Mouse (Mus musculus): Measurements from ENCODE around the gene Prg2.

Prg2 gene

DNA sequence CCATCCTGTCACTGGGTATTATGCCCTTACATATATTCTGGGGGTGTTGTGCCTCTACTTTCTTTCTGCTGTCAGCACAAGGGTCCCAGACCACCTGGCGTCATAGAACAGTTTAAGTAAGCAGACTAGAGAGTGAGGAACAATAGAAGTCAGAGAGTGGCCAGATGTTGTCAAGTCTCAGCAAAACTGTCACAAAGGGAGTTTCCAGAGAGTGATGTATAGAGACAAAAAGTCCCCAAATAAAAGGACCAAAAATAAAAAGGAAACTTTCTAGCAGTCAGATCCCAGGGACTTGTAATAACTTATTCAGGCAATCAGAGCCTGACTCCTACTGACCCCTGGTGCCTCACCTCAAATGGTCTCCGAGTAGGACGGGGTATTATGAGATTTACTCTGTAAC lies 18.4 kb upstream of the Prg2 start:
- DNase-seq (ENCODE audit: low spot score in 2 of 2), result no peak

DNA sequence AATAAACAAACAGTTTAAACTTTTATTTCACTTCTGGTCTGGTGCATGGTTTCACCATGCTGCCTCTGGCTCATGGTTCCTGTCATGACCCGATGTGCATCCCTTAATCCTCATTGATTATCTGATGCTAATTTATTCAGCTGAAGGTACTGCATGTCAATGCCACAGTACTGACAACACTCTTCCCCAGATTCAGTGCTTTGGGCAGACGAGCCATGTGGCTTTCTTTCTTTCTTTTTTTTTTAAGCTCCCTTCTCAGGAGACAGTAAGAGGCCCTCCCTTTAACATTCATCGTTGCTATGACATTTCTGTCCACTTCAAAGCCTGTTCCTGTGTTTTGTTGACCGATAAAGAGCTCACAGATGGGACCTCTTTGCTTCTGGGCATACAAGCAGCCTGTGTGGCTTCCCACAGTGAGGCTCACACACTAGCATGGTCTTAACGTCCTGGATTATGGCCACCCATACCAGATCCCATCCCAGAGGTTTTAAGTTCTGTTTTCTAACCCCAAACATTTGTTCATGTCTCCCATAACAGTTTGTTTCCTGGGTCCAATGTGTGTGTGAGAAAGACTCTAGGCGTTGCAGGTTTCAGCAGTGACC lies 17.3 kb upstream of the Prg2 start:
- no peak for DNase-seq (ENCODE audit: low spot score in 2 of 2)

DNA sequence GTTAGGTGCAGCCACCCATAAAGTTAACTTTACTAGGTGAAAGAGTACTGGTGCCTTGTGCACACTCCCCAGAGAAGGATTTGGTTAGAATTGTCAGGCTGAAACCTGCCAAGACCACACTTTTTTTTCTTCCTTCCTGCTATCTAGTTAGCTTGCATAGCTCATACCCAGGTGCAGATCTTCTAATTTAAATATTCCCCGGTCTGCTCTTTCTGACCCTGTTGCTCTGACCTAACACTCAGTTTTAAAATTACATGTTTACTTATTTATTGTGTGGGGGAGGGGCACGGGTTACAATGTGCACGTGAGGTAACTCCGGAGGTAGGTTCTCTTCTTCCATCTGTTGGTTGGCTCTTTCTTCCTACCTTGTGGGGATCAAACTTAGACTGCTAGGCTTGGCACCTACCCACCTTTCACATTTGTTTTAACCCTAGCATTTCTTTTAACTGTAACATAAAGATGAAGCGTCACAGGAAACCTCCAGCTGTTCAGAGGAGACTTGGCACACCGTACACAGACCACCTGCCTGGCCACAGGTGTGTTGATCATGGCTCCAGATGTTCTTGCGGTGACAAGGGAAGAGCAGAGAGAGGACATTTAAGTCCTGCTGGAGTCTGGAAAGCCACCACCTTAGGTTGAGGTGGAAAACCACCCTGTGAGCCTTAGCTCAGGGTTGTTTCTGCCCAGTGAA lies 16.0 kb upstream of the Prg2 start:
- DNase-seq (ENCODE audit: low spot score in 2 of 2), result no peak

DNA sequence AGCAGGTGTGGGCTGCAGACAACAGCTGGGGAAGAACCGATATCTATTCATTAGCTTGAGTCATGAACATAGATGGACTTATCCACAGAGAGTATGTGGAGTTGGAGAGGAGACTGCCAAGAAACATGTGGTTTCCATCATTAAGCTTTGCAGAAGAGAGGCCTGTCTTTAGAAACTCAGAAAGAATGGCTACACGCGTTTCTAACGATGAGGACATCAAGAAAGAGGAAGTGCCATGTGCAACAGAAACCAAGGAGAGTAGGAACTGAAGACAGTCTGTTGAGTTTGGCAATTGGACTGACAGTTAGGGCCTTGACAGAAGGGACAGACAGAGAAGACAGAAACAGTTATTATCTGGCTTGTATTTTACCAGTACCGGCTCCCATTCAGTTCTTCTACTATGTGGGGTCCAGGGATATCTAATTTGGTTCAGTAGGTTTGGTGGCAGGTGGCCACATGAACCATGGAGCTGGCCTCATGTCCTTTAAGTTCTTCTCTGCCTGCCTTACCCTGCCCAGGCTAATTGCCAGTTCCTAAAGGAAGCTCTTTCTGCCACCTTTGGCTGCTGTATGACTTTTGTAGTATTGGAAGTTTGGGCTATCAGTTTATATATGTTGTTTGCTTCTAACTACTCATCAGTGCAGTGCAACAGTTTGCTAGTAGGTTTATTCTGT lies 12.8 kb upstream of the Prg2 start:
- no peak for DNase-seq (ENCODE audit: low spot score in 2 of 2)

DNA sequence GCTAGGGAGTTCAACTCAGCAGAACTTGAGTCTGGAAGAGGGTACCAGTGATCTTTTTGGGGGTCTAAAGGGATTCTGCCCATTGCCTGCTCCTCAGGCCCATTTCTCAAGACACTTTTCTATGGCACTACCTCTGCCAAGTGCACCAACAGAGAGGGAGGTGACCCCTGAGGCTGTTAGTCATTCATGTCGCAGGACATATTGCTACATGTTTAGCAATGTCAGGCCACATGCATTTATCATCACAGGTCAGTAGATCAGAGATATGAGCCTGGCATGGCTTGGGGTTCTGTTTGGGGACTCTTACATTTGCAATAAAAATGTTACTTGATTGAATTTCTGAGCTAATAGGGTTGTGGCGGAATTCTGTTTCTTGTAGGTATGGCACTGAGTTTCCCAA lies 4.7 kb upstream of the Prg2 start:
- no peak for DNase-seq (ENCODE audit: low spot score in 2 of 2)

DNA sequence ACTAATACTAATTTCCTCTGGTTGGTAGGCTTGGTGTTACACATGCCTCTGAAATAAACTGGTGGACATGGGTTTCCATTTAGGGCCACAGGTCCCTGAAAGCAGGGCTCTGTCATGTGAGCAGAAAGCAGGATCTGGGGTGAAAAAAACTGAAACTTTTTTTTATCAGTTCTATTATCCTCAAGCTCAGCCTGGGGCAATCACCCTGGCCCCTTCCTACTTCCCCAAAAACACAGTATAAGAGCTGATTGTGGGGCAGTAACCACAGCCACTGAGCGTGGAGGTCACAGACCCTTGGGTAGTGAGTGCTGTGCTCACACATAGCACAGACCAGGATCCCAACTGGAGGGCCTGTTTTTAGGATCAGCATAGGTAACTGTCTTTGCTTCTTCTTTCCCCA lies 7.7 kb downstream of the Prg2 start, which contains the start of gene Prg3:
Gene Prg3, plus strand, starts transcription at position 286 of the 400 bp plus-strand sequence.
- no peak for DNase-seq (ENCODE audit: low spot score in 2 of 2)

DNA sequence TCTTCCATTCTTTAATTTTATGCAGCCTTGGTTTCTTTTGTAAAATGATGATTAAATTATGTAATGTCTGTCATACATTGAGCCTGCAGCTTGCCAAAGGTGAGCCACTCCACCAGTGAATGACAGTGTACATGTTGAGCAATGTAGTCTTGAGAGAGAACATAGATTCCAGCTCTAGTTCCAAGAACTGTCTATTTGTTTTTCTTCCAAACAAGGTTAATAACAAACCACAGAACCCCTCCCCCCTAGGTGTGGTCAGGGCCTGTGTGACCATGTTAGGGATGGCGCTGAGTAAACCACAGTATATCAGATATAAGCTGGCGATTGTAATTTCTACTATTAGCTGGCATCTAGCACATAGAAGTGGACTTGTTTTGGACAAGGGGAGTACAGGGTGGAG lies 16.1 kb downstream of the Prg2 start:
- no peak for DNase-seq (ENCODE audit: low spot score in 2 of 2)

DNA sequence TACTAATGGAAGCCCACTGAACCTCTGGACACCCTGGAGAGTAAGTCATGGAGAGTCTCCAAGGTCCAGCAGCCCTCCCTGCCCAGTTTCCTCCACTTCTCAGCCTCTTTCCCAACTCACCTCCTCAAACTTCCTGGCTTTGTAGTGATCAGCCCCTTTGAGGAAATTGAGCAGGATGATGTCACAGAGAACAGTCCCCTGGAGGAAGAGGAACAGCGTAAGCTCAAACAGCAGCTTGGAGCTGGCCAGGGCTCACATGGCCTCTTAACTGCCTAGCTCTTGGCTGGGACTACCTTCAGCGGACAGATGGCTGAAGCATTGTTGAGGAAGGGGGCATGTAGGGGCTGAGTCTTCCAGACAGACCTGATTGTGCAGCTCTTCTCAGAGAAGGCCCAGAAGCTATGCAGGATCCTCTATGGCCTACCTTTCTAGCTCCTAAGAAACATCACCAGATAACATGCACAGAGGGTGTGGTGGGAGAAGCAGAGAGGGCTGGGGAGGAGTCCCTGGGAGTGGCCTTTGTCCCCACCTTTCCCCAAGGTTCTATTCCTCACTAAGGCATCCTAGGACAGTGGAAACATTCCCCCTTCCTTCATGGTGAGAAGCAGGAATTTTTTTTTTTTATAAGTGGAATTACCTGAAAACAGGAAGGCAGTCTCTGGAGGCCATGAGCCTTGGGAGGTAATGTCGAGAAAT lies 19.4 kb downstream of the Prg2 start:
- no peak for DNase-seq (ENCODE audit: low spot score in 2 of 2)

DNA sequence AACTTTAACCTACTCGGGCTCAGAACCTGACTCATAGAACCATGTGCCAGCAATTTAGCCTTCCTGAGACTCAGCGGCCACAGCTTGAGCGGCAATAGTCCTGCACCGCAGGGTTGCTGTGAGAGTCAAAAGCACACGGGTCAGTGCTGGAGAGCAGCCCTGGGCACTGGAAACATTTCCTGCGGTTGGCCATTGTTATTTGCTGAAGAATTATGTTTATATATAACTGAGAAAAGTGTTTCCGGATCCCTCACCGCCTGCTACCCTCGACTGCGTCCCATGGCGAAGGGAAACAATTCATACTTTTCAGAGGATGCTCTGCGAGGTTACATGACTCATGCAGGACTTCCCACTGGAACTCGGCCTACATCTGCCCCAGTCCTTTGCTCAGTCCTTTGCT lies 21.2 kb downstream of the Prg2 start:
- DNase-seq (ENCODE audit: low spot score in 2 of 2), result no peak

DNA sequence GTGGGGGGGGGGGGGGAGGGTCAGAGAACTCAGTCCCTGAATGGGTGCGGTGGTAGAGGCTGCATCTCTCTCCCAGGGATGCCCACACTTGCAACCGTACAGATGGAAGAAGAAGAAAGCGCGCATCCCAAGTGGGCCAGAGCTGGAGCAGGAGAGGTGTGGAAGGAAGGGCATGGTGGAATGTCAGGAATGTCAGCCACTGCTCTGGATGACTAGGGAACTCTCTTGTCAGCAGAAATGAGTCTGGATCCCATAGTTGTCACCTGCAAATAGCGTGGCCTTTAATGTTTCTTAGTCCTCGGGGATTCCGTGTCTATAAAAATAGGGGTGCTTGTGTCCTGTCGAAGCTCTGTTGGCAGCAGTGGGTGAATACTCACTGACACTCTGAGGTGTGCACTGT lies 22.3 kb downstream of the Prg2 start:
- no peak for DNase-seq (ENCODE audit: low spot score in 2 of 2)

DNA sequence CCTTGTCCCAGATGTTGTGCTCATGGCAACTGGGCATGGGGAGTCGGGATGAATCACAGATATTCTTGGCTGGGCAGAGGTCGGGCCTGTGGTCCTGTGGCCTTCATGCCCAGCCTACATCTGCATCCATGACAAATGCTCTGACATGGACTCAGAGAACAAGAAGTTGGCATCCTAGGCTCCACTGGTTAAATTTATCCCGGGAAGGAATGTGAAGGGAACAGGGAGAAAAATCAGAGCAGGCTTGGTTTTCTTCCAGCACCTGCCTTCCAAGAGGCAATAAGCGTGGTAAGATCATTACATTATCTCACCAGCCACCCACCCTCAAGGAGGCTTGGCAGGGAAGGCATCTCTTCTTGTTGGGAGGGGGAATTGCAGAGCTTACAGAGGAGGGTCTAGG lies 24.1 kb downstream of the Prg2 start:
- peak; percentile 63 to 66 for DNase-seq (ENCODE audit: low spot score in 2 of 2)

DNA sequence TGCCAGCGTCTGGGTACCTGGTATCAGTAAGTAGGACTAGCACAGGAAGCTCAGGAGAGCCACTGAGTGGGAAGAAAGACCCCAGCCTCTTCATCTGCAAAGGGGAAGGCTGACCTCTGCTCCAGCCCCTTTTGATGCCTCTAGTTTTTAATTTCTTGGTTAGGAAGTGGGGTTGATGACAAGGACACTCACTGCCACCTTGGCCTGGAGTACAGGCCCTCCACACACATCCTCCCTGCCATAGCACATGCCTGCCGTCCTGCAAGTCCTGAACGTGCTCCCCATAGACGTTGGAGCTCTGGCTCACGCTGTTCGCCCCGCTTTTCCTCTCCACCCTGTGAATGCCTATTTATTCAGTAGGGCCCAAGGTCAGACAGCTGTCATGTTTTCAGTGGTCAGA lies 26.3 kb downstream of the Prg2 start:
- DNase-seq (ENCODE audit: low spot score in 2 of 2), result no peak

DNA sequence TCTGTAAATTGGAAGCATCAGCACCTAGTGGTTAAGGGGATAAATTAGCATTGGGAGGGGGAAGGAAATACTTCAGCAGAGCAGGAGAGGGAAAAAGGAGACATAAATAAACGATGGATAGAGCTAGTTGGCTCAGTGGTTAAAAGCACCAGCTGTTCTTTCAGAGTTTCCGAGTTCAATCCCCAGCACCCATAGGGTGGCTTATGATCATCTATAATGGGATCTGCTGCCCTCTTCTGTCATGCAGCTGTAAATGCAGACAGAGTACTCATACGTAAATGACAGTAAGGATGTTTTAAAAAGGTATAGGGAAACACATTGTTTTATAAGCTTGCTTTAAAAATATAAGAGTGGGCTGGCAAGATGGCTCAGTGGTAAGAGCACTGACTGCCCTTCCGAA lies 27.5 kb downstream of the Prg2 start:
- DNase-seq (ENCODE audit: low spot score in 2 of 2), result no peak

DNA sequence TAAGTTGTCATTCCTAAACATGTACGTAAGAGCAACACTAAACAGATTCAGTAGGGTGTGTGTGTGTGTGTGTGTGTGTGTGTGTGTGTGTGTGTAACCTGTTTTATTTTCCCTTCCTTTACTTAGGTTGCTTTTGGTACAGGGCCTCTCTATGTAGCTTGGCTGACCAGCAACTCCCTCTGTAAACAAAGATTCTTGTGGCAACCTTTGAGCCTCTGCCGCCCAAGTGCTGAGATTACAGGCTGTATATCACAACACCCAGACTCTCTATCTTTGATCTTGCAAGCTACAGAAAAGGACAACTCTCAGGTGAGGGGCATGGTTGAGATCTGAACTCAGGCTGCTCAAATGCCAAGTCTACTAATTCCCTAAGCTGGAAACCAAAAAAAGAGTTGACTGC lies 29.0 kb downstream of the Prg2 start:
- no peak for DNase-seq (ENCODE audit: low spot score in 2 of 2)

DNA sequence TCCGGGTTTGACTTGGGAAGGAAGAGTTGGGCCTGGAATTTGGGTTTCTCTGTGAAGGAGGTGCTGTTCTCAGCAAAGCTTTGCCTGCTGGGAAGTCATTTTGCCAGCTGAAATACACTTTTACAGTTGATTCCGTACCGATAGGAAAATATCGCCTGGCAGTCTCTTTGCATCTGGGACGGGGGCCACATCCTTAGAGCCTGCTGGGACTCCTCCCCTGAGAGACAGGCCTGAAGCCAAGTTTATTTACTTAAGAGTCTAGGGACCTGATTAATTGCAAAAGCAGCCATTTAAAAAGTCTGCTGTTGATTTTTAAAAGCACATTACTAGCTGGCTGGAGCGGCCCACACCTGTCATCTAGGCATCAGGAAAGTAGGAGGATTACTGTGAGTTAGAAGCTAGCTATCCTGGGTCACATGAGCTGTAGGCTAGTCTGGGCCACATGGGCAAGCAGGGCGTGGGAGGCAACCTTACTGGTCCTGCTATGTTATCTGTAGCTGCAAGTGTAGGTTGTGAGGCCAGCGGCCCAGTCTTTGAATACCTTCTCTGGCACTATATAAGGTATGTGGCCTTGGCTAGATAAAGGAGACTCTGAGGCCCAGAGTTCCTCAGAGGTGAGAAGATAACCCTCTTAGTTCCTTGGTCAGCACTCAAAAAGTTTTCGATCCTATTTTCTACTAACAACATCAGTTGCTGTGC lies 31.8 kb downstream of the Prg2 start:
- peak; percentile 34 to 38 for DNase-seq (ENCODE audit: low spot score in 2 of 2)

DNA sequence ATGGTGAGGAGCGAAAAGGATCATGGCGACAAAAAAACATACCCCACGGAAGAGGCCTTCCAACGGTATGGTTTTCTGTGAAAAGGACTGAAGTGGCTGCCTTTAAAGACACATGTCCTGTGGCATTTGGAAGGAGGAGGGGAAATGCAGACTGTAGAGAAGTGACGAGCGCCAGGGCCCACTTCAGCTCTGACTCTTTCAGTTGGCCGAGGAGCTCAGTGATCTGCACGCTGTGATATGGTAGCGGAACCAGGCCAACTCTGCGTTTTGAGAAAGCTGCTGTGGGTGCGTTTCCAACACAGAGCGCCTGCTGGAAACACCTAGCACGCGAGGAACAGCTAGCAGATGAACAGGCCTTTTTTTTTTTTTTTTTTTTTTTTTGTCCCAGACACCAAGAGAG lies 32.4 kb downstream of the Prg2 start:
- peak; percentile 66 to 68 for DNase-seq (ENCODE audit: low spot score in 2 of 2)

DNA sequence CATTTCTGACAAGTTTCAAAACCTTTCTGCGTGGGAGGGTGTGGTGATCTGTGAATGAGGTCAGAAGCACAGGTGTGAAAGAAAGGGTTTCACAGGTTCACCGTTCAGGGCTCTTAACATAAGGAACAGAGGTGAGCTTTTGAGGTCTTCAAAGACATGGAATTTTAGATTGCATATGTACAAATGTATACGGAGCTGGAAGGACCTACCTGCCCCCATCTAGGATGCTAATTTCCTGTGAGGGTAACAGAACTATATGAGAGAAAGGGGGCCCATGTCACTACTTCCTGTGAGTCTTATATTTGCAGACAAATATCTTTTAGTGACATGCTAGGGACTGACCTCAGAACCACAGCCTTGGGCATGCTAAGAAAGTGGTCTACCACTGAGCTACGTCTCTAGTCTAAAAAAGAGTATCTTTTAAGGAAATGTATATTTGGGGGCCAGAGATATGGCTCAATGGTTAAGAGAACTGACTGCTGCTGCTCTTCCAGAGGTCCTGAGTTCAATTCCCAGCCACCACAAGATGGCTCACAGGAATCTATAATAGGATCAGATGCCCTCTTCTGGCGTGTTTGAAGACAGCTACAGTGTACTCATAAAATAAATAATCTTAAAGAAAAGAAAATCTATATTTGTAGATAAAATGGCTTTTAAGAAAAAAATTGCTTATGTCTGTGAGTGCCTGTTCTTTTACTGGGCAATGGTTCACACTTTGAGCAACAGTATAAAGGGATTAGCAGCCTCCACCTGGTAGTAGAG lies 33.7 kb downstream of the Prg2 start:
- no peak for DNase-seq (ENCODE audit: low spot score in 2 of 2)

DNA sequence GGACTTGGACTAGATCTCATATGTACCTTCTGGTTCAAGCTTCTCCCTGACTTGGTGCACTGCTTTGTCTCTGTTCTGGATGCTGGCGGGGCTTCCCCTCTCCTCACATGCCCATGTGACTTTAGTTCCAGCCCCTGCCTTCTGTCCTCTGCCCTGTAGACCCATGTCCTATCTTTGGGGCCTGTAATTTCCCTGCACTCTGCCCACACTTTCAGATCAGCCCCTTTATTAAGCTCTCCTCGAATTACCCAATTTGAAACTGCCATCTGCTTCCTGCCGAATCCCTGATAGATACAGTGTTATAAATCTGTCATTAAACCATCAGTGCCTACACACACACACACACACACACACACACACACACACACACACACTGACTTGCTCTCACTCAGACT lies 34.3 kb downstream of the Prg2 start:
- no peak for DNase-seq (ENCODE audit: low spot score in 2 of 2)

DNA sequence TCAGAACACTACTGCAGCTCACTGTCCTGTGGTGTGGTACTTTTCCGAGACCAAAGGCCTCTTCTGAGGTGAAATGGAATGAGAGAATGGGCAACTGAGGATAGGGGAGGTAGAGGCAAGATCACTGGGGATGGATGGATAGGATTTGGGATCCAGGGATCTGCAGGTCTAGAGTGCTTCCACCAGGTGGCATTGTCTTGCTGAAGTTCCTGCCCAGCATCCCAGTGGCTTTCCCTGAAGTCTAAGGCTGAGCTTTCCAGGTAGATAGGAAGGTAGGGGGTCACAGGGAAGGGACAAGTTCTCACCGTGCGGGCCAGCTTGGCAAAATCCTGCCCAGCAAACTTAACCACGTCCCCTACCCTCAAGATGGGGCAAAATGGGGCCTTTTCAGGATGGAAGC lies 41.8 kb downstream of the Prg2 start:
- no peak for DNase-seq (ENCODE audit: low spot score in 2 of 2)

DNA sequence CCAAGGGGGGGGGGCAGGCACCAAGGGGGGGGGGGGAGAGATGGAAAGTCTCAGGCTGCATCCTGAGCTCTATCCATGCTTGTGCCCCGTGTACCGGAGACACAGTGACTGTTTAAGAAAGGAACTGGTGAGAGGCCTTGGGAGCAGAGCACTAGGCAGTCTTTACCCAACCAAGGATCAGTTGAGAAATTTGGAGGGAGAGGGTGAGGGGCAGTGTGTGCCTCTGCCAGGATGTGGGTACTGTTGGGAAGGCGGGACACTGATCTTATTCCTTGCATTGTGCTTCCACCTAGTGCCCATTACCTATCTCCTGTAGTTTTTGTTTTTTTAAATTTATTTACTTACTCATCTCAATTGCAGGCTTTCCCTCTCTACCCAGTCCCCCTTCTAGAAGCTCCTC lies 45.9 kb downstream of the Prg2 start:
- DNase-seq (ENCODE audit: low spot score in 2 of 2), result no peak

DNA sequence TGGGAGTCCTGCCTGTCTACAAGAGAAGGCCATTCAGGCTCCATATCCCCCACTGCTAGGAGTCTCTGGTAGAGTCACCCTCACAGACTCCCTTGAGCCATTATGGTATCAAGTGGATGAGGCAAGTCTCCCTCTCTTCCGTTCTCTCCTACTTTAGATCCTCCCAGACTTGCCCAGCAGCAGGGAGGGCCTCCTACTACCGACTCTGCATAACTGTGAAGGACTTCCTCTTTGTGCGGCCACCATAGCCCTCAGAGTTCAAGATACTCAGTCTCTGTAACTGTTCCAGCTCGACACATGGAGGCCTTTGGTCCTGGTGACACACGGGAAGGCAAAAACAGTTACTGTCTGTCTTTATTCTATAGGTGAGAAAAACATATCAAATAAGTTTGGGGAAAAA lies 47.0 kb downstream of the Prg2 start:
- DNase-seq (ENCODE audit: low spot score in 2 of 2), result no peak
